In the genomic region with DNA sequence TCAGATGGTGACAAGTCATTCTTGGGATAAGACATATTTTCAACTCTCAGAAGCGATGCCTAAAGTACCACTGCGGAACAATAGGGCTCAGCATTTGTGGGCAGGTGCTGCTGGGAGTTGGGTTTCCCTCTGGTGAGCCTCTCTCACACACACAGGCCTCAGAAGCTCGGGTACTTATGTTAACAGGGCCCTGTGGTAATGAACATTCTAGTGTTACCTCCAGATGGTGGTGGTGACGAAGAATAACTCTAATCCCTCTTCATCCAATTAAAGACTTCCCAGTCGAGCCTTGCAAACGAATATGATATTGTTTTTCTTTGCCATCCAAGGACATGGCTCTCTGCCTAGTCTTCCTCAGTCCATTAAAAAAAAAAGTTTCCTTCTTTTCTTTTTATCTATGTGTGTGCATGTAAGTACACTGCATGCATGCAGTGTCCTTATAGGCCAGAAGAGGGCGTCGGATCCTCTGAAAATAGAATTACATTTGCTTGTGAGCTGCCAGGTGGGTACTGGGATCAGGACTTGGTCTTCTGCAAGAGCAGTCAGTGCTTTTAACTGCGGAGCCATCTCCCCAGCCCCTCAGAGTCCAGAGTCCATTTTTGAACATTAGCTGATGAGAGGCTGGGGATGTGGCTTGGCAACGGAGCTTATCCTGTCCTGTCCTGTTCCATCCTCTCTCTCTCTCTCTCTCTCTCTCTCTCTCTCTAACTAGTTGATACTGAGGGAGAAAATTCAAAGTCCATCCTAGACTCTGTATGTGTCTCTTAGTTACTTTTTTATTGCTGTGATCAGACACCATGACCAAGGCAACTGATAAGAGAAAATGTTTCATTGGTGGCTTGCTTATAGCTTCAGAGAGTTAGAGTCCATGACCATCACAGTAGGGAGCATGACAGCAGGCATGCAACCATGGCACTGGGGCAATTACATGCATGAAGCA, we compare ENCODE assay signal across 17 mouse cellular contexts.
A peak's percentile ranks its signal among the peaks of the same experiment; 100 is the strongest.
DNase-seq lines count a peak whose midpoint lies in the region; ATAC-seq and TF ChIP-seq lines count a peak whose summit lies in the region.
"Had no signal": no experiment of that assay in that cellular context is flagged by ENCODE, and none has a peak within 500 bp of the region (broad histone marks: within the 10 kb centered on the region; RNA-seq: fewer than 3 reads in every experiment).

No protein-coding gene starts in this region.

- no peak overlapping the region for H3K27ac ChIP-seq in kidney, embryonic 16.5 days (ENCODE audit: low read length)
- no peak overlapping the region for H3K27ac ChIP-seq in midbrain, postnatal 0 days (ENCODE audit: low read depth, low read length)
- no peak overlapping the region for H3K27ac ChIP-seq in midbrain, embryonic 13.5 days
- H3K27ac ChIP-seq in limb, embryonic 10.5 days: no peak overlapping the region
- H3K27ac ChIP-seq: embryonic facial prominence, embryonic 13.5 days; forebrain, embryonic 10.5 days; hindbrain, embryonic 15.5 days had no signal

- no peak overlapping the region for H3K4me2 ChIP-seq in kidney, embryonic 16.5 days (replicated peaks; ENCODE audit: low read depth, low read length)
- no peak overlapping the region for H3K4me2 ChIP-seq in midbrain, postnatal 0 days (ENCODE audit: low read depth, low read length, poor library complexity, severe bottlenecking)
- H3K4me2 ChIP-seq in midbrain, embryonic 13.5 days (replicated peaks): no peak overlapping the region
- H3K4me2 ChIP-seq: embryonic facial prominence, embryonic 13.5 days; hindbrain, embryonic 15.5 days; midbrain, embryonic 11.5 days had no signal

- 71% methylated on average over 10 of the region's 10 CpGs for WGBS in kidney, embryonic 16.5 days
- WGBS in midbrain, postnatal 0 days: 70% methylated on average over 10 of the region's 10 CpGs
- WGBS in midbrain, embryonic 13.5 days: 66% methylated on average over 10 of the region's 10 CpGs
- 78% methylated on average over 10 of the region's 10 CpGs for WGBS in limb, embryonic 10.5 days

- no peaks in the 10 kb centered on the region for H3K4me1 ChIP-seq in kidney, embryonic 16.5 days (ENCODE audit: insufficient read depth, low read length)
- H3K4me1 ChIP-seq in midbrain, postnatal 0 days (ENCODE audit: insufficient read depth, low read length): no peaks in the 10 kb centered on the region
- no peaks in the 10 kb centered on the region for H3K4me1 ChIP-seq in midbrain, embryonic 13.5 days (replicated peaks)
- H3K4me1 ChIP-seq in limb, embryonic 10.5 days: peaks cover 5% of the 10 kb centered on the region
- H3K4me1 ChIP-seq: embryonic facial prominence, embryonic 13.5 days; forebrain, embryonic 10.5 days; hindbrain, embryonic 15.5 days had no signal

- no peaks in the 10 kb centered on the region for H3K36me3 ChIP-seq in kidney, embryonic 16.5 days (ENCODE audit: insufficient read depth, low read length)
- no peaks in the 10 kb centered on the region for H3K36me3 ChIP-seq in midbrain, postnatal 0 days (ENCODE audit: insufficient read depth, low read length)
- no peaks in the 10 kb centered on the region for H3K36me3 ChIP-seq in midbrain, embryonic 13.5 days
- no peaks in the 10 kb centered on the region for H3K36me3 ChIP-seq in limb, embryonic 10.5 days
- H3K36me3 ChIP-seq: embryonic facial prominence, embryonic 13.5 days; forebrain, embryonic 10.5 days; hindbrain, embryonic 15.5 days had no signal

- no peaks in the 10 kb centered on the region for H3K9me3 ChIP-seq in kidney, embryonic 16.5 days (ENCODE audit: low read length)
- no peaks in the 10 kb centered on the region for H3K9me3 ChIP-seq in midbrain, postnatal 0 days (ENCODE audit: low read length)
- no peaks in the 10 kb centered on the region for H3K9me3 ChIP-seq in midbrain, embryonic 13.5 days
- H3K9me3 ChIP-seq in limb, embryonic 10.5 days (replicated peaks): no peaks in the 10 kb centered on the region
- H3K9me3 ChIP-seq: embryonic facial prominence, embryonic 13.5 days; forebrain, embryonic 10.5 days; hindbrain, embryonic 15.5 days had no signal

- H3K9ac ChIP-seq in kidney, embryonic 16.5 days (replicated peaks; ENCODE audit: low read length): no peak overlapping the region
- no peak overlapping the region for H3K9ac ChIP-seq in midbrain, postnatal 0 days (replicated peaks; ENCODE audit: low read length, poor library complexity, severe bottlenecking)
- H3K9ac ChIP-seq in midbrain, embryonic 13.5 days (replicated peaks): no peak overlapping the region
- H3K9ac ChIP-seq: embryonic facial prominence, embryonic 13.5 days; hindbrain, embryonic 15.5 days had no signal

- H3K4me3 ChIP-seq in kidney, embryonic 16.5 days (ENCODE audit: low read length): no peak overlapping the region
- H3K4me3 ChIP-seq in midbrain, postnatal 0 days (ENCODE audit: low read depth, low read length): no peak overlapping the region
- H3K4me3 ChIP-seq in midbrain, embryonic 13.5 days (replicated peaks): no peak overlapping the region
- no peak overlapping the region for H3K4me3 ChIP-seq in limb, embryonic 10.5 days
- H3K4me3 ChIP-seq: embryonic facial prominence, embryonic 13.5 days; forebrain, embryonic 10.5 days; hindbrain, embryonic 15.5 days; myocyte had no signal

- ATAC-seq in kidney, embryonic 16.5 days (ENCODE audit: low FRiP score, low TSS enrichment): no peak
- ATAC-seq in midbrain, postnatal 0 days (ENCODE audit: low FRiP score): no peak
- ATAC-seq in midbrain, embryonic 13.5 days: no peak

- no peaks in the 10 kb centered on the region for H3K27me3 ChIP-seq in kidney, embryonic 16.5 days (ENCODE audit: insufficient read depth, low read length)
- no peaks in the 10 kb centered on the region for H3K27me3 ChIP-seq in midbrain, postnatal 0 days (ENCODE audit: insufficient read depth, low read length)
- no peaks in the 10 kb centered on the region for H3K27me3 ChIP-seq in midbrain, embryonic 13.5 days
- peaks cover 13% of the 10 kb centered on the region; the same call in 1 of the 2 replicates for H3K27me3 ChIP-seq in limb, embryonic 10.5 days (ENCODE audit: low read depth, poor library complexity, severe bottlenecking)
- H3K27me3 ChIP-seq: hindbrain, embryonic 15.5 days had no signal

- DNase-seq in kidney, adult 9 months: peak; percentile 13
- DNase-seq in midbrain, postnatal 0 days (ENCODE audit: low spot score): no peak
- peak; percentile 78 for DNase-seq in ZHBTc4 (ENCODE audit: low read depth, low spot score)
- no peak for DNase-seq in limb, embryonic 10.5 days (ENCODE audit: low spot score)
- no peak for DNase-seq in frontal cortex, postnatal 14 days (ENCODE audit: low spot score in 2 of 2)
- DNase-seq: cerebellum, adult 11 months; heart, adult 18-20 months; kidney, postnatal 10 days; lung, postnatal 4 days; right cerebral cortex, postnatal 14 days had no signal

- TF ChIP-seq CTCF in midbrain, postnatal 0 days (IDR thresholded peaks at IDR 0.05): peak; percentile 24

Comparison
In these comparisons a context has a peak if more than half of its experiments do, and no peak if none do; other contexts are left out.
1. DNase-seq: peak in kidney, adult 9 months (single experiment) and ZHBTc4 (single experiment); none in midbrain, postnatal 0 days (single experiment), limb, embryonic 10.5 days (single experiment) and frontal cortex, postnatal 14 days (0 of 2).